Mouse (Mus musculus) cerebellum, adult 9-10 months (tissue): Measurements from ENCODE around the gene Hnrnpll.

Experiments used
- DNase-seq: peaks from one replicate; pipeline ENCODE4 v3.0.0; 2022

The Hnrnpll gene

DNA sequence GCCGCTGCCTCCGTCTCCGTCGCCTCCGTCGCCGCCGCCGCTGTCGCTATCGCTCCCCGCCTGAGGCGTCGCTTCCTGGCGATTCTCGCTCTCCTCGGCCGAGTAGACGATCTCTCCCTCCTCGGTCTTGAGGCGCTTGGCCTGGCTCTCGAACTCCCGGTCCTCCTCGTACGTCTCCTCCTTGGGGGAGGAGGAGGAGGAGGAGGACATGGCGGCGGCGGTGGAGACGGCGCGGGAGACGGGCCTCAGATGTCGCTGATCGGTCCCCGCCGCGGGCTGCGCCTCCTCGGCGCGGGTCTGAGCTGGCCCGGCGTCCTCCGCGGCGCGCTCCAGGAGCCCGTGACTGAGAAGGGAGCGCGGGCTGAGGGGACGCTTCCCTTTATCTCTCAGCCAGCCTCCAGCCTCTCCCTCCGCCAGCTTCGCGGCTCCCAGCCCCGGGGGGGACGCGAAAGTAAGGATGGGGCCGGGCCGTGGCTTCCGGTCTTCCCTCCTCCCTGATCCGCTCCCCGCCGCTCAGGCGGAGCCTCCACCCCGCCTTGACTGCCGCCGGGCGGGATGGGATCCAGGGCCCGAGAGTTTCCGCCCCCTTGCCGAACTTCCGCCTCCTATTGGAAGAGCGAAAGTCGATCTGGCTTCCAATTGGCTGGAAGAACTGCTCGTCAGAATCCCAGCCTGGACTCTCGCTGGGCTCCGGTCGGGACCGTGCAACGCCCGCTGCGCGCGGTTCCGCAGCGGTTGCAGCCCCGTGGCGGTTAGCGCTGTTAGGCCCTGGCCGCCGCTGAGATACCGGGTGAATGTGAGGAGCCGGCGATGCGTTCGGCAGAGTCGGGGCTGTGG lies at the start of gene Hnrnpll:
Gene Hnrnpll, minus strand, starts transcription at position 552 of the 837 bp plus-strand sequence.
- peak; percentile 98 for DNase-seq

DNA sequence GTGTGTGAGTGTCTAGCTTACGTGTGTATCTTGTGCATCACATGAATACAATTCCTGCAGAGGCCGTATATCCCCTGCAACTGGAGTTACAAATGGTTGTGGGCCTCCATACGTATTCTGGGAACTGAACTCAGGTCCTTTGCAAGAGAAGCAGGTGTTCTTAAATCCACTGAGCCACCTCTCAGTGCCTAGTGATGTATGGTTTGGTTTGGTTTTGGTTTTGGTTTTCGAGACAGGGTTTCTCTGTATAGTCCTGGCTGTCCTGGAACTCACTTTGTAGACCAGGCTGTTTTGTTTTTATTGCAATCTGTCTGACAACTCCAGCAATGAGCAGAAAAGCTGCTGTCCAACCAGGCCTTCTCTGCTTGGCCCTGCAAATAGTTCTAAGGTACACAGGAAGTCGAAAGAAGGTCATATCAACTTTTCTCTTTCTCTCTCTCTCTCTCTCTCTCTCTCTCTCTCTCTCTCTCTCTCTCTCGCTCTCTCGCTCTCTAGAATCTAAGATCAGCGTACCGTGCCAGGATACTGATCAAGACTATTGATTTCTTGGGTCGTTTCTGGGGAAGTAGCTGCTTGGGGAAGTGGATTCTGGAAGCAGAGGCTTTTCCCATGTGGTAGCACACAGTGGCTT lies 43.3 kb upstream of the Hnrnpll start:
- no peak for DNase-seq

GRCm38 (mm10) chr17:80099823-80100222 lies 37.7 kb upstream of the Hnrnpll start:
- DNase-seq: no peak

DNA sequence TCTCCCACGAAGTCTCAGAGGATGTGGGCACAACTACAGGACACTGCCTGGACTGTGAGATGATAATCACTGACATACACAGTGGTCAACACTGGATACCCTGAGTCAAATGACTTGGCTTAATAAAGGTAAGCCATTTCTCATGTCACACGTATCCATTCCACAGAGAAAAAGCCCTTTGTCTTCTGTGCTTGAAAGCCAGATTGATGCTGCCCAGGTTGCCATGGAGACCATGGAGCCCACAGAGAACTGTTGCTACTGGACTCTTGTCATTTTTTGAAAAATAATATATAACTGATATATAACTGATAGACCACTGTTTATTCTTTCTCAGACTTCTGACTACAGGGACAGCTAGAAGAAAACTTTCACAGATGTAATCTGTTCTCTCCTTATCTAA lies 35.1 kb upstream of the Hnrnpll start:
- no peak for DNase-seq

- no peak for DNase-seq
Measured at GRCm38 (mm10) chr17:80096720-80097114, 34.6 kb upstream of the Hnrnpll start.

GRCm38 (mm10) chr17:80096043-80096719 lies 34.0 kb upstream of the Hnrnpll start:
- DNase-seq: peak; percentile 11

- DNase-seq: no peak
Measured at GRCm38 (mm10) chr17:80095254-80095899, 33.2 kb upstream of the Hnrnpll start.

GRCm38 (mm10) chr17:80091879-80092549 lies 29.9 kb upstream of the Hnrnpll start:
- no peak for DNase-seq

GRCm38 (mm10) chr17:80090551-80090950 lies 28.4 kb upstream of the Hnrnpll start:
- no peak for DNase-seq

DNA sequence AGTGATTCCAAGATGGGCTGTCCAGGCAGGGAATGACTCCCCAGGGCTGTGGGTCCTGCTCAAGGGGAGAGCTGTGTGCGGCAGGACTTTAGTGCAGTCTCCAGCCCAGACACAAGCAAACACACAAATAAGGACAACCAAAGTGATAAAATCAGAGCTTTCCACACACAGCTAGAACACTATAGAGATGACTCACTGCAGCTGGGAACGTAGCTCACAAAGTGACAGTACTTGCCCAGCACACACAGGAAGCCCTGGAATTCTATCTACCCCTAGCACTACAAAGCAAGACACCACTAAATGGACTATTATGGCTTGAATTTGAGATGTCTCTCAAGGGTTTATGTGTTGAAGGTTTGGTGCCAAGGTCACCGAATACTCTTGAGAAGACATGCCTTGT lies 26.0 kb upstream of the Hnrnpll start:
- no peak for DNase-seq

DNA sequence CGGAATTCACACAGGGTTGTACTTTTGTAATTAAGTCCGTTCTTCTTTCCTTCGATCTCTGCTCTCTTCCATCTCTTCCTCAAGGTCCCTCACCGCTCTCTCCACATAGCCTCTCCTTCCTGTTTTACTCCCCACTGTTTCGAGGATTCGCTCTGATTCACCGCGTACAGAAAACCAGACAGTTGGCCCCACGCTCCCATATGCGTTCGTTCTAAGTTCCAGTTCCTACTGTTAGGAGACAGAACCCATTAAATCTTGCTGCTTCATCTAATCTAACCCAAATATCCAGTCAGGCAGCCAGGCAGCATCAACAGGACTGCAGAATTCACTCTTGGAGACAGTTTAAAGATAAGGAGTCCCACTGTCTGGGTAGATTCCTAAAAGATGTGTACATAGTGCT lies 24.5 kb upstream of the Hnrnpll start:
- DNase-seq: no peak

DNA sequence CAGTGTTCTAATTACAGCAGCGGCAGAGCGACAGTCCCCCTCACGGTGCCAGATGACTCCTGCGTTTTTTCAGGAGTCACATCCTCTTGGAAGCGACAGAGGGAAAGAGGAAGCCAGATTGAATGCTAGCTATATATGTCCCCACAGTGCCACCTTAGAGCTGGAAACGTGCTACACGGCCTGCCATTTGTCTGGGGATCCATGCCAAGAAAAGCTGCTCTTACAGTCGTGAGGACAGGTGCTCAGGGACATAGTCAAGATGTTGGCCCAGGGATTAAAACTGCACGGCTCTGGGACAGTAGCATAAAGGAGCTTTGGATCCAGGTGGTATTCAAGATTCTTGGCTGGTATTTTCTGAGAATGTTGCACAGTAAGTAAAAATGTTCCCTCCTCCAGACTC lies 22.3 kb upstream of the Hnrnpll start:
- peak; percentile 28 for DNase-seq

DNA sequence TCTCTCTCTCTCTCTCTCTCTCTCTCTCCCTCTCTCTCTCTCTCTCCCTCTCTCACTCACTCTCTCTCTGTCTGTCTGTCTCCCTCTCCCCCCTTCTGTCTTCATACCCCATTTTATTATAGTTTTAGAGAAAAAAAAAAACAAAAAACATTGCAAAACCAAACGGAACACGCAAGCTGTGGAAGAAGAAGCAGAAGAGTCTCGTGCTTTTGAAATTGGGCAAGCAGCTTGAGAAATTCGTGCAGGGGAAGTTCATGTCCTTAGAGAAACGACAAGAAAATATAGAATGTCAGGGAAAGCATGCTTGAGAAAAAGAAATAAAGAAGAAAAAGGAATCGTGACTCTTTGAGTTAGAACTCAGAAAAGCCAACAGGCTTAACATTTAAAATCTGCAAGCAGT lies 21.1 kb upstream of the Hnrnpll start:
- no peak for DNase-seq

- DNase-seq: no peak
Measured at GRCm38 (mm10) chr17:80078726-80079125, 16.6 kb upstream of the Hnrnpll start.

- no peak for DNase-seq
Measured at GRCm38 (mm10) chr17:80067257-80067656, 5.1 kb upstream of the Hnrnpll start.

DNA sequence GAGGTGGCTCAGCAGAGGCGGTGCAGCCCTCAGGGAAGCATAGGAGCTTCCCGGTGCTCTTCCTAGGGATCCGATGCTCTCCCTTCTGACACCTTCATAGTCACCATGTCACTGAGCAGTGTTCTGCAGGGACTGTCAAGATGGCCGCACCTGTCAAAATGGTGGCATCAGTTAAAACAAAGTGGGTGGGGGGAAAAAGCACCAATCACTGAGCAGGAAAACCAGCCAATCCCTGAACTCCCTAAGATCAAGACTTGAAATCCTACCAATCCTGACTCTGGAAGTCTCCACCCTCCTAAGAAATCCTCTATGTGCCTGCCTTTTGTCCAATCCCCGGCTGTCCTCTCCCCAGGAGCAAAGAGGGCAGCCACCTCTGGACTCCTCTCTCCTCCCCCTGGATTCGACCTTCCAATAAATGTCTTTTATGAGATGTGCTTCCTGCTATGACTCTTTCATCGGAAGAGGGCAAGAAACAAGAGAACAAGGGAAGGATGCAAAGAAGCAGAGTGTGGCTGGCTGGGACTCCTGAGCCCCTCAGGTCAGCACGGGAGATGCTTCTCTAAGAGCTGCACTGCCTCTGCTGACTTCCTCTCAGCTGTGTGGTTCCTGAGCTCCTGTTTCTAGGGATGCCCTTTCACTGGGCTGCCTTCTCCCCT lies 1.8 kb upstream of the Hnrnpll start:
- no peak for DNase-seq

DNA sequence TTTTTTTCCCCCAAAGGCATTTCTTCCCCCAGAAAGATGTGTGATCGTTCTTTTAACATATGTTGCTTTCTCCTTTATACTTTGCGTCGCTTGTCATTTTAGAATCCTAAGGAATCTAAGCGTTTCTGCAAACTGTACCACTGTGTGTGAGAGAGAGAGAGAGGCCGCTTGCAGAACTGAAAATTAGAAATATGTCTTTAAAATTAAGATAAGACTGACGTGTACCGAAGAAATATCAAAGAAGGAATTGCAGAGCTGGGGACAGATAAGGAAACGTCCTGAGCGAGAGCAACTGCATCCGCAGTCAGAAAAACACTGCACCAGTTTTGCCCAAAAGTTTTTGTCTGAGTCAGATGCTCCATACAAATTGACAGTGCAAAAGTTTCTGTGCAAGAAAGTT lies 1.3 kb upstream of the Hnrnpll start:
- no peak for DNase-seq

GRCm38 (mm10) chr17:80062620-80063010 lies 481 bp upstream of the Hnrnpll start:
- DNase-seq: no peak

DNA sequence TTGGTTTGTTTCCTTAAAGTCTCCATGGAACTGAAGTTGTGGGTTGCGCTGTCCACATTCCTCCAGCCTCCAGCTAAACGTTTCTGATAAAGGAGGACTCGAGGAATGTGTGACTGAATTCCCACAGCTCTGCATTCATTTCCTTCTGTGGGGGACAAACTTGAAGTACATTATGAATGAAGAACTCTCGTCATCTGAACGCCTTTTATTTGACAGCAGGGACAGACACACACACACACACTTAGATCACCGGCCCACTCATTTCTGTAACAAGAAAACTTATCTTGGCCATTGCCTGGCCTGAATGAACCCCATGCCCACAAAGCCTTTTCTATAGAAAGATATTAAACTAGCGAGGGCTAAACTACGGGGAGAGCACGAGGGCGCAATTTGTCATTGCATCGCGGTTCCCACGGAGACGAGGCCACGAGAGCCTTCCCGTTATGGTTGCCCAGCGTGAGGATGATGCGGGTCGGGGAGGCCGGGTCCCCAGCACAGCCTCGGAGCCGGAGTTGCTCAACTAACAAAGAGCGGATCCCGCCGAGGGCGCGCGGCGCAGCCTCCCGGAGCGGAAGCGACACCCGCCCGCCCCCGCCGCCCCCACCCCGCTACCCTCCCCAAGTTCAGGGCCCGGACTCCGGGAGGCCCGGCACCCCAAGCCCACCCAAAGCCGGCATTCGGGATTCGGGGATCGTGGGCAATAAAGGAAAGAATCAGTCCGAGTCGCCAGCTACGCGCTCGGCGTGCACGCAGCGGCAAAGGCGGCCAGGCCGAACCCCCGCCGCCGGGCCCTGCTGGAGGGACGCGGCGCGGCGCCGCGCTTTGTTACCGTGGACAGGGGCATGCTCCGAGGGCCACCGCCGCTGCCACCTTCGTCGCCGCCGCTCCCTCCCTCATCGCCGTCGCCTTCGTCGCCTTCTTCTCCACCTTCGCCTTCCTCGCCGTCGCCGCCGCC lies 1.0 kb downstream of the Hnrnpll start:
- DNase-seq: peak; percentile 38

- DNase-seq: no peak
Measured at GRCm38 (mm10) chr17:80060151-80060550, 2.0 kb downstream of the Hnrnpll start.

- DNase-seq: no peak
Measured at GRCm38 (mm10) chr17:80059731-80060130, 2.4 kb downstream of the Hnrnpll start.
